Mouse (Mus musculus): ENCODE measurements around the gene Tmbim6. TPM values are rescaled to one million over a fixed set of nuclear protein-coding genes. Genes with fewer than 3 reads are reported as not detected.
"Not testable (repeated sequence)": the region's sequence is repeated elsewhere in the genome, so short reads cannot be mapped to it uniquely, and the experiment has no call there.

Tmbim6 gene
- total RNA-seq, 2 experiments from 2014 or later, result 319 to 339 TPM

DNA sequence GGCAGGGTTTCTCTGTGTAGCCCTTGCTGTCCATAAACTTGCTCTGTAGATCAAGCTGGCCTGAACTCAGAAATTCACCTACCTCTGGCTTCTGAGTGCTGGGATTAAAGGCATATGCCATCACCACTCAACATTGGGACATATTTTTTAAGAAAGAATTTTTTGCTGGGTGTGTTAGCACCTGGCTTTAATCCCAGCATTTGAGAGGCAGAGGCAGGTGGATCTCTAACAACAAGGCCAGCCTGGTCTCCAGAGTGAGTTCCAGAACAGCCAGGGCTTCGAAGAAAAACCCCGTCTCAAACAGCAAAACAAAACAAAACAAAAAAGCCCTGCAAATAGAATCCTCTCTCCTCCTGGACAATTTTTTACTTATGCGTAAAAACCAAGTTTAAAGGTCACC lies 17.1 kb upstream of the Tmbim6 start:
- intact Hi-C loops (cut with DNase I), result no loop called here
- no peak for DNase-seq (ENCODE audit: low spot score in 2 of 2)

DNA sequence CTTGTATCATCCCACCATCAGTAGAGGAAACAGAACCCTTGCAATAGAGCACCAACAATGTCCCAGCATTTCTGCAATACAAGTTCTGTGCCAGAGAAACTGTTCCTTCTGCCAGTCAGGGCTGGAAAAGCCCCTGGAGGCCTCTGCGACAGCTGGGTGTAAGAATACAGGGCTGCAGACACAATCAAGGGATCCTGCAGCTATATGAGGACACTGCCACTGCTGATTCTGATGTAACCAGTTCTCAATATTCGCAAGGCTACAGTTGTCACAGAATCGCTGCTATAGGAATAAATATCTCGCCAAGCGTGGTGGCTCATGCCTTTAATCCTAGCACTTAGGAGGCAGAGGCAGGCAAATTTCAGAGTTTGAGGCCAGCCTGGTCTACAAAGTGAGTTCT lies 16.4 kb upstream of the Tmbim6 start:
- no peak for DNase-seq (ENCODE audit: low spot score in 2 of 2)
- intact Hi-C loops (cut with DNase I), result no loop called here

DNA sequence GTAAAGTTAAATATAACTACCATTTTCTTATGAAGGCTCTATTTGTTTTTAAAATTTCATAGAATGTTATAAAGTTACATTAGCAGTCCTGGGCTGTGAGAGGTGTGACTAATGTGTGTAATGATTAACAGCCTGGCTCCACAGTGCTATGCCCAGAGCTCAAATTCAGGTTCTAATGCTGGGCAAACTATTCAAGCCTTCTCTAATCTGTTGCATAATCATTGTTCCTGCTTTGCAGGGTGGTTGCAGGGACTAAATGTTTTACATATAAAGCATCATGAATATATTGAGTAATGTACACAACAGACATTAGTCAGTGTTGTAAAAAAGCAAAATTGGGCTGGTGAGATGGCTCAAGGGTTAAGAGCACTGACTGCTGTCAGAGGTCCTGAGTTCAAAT lies 9.8 kb upstream of the Tmbim6 start:
- no peak for DNase-seq (ENCODE audit: low spot score in 2 of 2)
- intact Hi-C loops (cut with DNase I), result no loop called here

DNA sequence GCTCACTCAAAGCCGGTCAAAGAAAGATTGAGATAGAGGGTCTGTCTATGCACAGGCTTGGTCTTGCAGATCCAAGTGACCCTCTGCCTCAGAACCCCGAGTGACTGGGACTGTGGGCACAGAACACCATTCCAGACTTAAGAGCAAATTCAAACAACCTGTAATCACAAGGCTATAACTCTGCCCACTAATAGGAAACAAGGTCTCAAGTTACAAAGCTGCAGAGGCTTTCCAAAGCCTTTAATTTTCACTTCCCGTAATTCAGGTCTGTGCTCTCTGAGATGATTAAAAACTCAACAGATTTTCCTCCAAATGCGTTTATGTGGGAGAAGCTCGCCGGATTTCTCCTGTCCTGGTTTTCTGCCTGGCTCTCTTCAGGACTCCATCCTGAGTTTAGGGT lies 8.6 kb upstream of the Tmbim6 start:
- DNase-seq (ENCODE audit: low spot score in 2 of 2), result no peak
- intact Hi-C loops (cut with DNase I), result no loop called here

DNA sequence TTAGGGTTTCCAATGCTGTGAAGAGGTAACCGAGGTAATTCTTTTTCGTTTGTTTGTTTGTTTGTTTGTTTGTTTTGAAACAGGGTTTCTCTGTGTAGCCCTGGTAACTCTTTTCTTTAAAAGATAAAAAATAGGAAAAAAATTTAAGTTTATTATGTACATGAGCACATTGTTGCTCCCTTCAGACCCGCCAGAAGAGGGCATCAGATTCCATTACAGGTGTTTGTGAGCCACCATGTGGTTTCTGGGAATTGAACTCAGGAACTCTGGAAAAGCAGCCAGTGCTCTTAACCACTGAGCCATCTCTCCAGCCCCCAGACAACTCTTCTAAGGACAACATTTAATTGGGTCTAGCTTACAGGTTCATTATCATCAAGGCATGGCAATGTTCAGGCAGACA lies 6.6 kb upstream of the Tmbim6 start:
- intact Hi-C loops (cut with DNase I); DNase-seq (ENCODE audit: low spot score in 2 of 2): not testable (repeated sequence)

DNA sequence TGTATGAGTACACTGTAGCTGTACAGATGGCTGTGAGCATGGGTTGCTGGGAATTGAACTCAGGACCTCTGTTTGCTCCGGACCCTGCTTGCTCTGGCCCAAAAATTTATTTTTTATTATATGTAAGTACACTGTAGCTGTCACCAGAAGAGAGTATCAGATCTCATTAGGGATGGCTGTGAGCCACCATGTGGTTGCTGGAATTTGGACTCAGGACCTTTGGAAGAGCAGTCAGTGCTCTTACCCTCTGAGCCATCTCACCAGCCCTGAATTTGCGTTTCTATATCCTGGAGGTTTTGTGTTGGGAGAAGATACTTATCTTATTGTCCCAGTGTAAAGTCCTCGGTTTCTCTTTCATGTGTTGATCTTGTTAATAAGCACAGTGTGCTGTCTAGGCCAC lies 5.9 kb upstream of the Tmbim6 start:
- no peak for DNase-seq (ENCODE audit: low spot score in 2 of 2)

DNA sequence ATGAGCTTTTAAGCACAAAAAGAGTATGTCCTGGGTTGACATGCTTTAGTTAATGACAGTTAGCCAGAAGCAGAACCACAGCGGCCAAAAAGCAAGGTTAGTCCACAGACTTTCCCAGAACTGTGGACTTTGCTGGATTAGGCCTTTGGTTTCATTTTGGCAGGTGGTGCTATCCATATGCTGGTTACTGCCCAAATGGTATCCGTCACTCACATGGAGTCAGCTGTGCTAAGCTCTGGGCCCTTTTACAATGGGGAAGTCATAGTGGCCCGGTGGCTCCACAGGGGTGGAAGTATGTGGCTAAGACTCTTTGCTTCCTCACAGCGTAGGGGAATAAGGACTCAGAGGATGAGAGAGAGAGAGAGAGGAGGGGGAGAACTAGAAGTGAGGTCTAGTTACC lies 4.7 kb upstream of the Tmbim6 start:
- DNase-seq (ENCODE audit: low spot score in 2 of 2), result no peak
- intact Hi-C loops (cut with DNase I), result no loop called here

More for the DNA sequence above, 5.9 kb upstream of the Tmbim6 start:
- intact Hi-C loops (cut with DNase I), result no loop called here

DNA sequence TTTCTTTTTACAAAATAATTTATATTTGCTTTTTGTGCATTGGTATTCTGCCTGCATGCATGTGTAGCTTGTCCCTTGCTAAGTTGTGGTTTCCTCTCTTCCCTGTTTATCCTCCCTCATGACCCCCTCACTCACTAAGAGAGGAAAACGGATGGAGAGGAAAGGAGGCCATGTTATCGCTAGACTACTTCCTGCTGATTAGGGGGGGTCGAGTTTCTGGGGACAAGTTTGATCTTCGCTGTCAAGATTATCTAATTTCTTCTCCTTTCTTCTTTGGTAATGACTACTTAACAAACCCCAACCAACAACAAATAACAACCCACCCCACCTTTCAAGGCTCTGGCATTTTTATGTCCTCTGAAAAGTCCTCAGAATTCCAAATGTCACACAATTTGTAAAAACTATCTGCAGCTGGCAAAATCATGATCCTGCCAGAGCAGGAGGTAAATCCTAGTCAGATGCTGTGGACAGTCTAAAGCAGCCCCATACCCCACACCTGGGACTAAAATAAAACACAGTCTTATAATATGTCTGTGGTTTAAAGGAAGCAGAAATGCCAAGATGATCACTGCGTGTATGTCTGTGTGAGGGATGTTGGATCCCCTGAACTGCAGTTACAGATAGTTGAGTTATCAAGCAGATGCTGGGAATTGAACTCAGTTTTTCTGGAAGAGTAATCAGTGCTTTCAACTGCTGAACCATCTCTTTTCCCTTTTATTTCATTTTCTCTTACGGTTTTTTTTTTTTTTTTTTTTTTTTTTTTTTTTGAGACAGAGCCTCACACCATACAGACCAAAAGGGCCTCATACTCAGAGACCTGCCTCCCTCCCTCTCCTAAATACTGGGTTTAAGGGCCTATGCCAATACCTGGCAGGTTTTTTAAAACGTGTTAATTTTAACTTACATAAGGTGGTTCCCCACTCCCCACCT lies 1.9 kb upstream of the Tmbim6 start:
- DNase-seq (ENCODE audit: low spot score in 2 of 2), result no peak

DNA sequence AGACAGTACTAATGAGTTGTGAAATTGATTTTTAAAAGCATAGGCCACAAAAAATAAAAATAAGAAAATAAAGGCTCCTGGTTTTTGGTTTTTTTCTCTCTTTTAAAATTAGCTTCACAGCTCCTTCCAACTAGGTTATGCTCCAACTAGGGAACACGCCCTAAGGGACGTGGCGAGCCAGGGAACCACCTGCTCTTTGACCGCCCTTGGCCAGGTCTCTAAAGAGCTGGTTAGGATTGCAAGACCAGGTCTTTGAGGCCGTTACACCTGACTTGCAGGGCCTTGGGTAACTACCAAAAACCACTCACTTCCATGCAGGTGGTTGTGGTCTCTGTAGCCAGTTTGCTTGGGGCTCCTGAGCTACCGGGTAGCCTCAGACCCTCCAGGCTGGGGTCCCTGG lies 707 bp upstream of the Tmbim6 start:
- intact Hi-C loops (cut with DNase I), result no loop called here
- DNase-seq (ENCODE audit: low spot score in 2 of 2), result no peak

More for the DNA sequence above, 1.9 kb upstream of the Tmbim6 start:
- intact Hi-C loops (cut with DNase I), result no loop called here

DNA sequence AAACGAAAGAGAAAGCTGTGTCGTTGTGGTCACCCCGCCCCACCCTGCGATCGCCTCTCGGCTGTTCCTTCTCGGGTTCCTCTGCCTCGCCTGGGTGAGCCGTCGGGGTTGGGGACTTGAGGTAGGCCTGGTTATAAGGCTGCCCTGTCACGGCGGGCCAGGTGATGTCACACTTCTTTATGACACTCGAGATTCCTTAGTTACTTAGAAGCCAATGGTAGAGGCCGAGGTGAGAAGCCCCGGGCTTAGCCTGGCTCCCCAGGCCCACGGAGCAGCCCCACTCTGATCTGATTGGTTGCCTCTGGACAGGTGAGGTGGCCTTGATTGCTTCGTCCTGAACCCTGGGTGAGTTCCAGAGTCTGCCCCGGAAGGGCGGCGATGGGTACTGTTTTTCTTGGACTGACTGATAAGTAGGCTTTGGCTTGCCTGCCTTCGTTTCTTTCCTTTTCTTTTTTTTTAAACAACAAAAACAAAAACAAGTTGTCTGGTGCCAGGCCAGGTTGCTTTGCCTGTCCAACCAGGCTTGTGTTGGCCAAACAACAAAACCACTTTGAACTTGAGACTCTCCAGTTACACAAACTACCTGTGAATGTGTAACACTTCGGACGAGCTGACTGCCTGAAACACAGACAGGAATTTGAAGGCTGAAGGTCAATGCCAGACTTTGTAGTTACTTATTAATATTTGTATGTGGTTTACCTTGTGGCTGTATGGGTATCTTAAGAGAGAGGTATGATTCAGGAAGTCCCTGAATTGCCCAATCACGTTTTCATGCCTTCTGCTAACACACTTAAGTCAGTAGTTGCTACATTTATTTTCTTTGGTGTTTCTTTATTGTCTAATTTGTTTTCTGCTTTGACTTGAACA lies 937 bp downstream of the Tmbim6 start:
- intact Hi-C loops (cut with DNase I), result no loop called here
- no peak for DNase-seq (ENCODE audit: low spot score in 2 of 2)

DNA sequence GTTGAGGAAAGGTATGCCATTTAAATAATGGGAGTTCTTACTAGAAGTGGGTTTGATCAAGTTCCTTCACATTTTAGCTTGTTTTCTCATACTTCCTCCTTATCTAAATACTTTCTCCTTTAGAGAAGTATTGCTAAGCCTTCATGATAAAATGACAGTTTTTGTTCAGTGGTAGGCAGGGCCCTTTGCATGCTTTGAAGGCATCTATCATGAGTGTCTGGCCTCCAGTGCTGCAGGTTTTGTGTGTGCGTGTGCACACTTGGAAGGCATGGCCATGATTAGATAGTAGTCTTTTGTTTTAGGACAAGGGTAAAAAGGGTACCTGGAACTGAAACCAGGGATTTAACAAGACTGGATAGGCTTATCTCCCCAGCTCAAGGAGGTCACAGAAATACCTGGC lies 3.8 kb downstream of the Tmbim6 start:
- no peak for DNase-seq (ENCODE audit: low spot score in 2 of 2)
- intact Hi-C loops (cut with DNase I), result no loop called here

DNA sequence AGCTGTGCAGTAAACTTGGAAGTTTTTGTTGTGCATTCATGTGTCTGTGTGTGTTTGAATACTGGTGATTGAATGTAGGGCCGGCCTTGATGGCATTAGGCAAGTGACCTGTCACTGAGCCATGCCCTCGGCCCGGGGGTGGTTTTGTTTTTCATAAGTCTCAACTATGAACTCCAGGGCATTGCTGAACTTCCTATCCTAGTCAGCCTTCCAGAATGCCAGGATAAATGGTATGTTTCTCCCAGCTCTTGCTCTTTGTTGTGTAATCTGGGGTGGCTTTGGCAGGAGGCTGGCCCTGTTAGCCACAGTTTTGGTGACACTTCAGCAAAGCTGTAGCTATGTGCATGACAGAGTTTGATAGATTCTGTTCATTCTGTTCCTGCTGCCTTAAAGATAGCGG lies 4.2 kb downstream of the Tmbim6 start:
- DNase-seq (ENCODE audit: low spot score in 2 of 2), result no peak
- intact Hi-C loops (cut with DNase I), result no loop called here

DNA sequence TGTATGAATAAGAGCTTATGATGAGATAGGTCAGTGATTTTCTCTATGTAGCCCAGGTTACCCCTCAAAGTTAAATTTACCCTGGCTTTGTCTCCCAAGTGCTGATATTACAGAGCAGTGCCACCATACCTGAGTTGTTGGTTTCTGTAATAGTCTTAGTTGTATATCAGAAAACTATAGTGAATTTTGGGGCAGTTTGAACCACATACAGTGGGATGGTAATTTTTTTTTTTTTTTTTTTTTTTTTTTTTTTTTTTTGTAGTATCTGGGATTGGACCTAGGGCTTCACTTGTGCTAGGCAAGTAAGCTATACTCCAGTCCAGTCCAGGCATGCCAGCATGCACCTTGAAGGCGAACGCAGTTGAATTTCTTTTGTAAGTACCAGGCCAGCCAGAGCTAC lies 4.9 kb downstream of the Tmbim6 start:
- intact Hi-C loops (cut with DNase I), result no loop called here
- no peak for DNase-seq (ENCODE audit: low spot score in 2 of 2)

DNA sequence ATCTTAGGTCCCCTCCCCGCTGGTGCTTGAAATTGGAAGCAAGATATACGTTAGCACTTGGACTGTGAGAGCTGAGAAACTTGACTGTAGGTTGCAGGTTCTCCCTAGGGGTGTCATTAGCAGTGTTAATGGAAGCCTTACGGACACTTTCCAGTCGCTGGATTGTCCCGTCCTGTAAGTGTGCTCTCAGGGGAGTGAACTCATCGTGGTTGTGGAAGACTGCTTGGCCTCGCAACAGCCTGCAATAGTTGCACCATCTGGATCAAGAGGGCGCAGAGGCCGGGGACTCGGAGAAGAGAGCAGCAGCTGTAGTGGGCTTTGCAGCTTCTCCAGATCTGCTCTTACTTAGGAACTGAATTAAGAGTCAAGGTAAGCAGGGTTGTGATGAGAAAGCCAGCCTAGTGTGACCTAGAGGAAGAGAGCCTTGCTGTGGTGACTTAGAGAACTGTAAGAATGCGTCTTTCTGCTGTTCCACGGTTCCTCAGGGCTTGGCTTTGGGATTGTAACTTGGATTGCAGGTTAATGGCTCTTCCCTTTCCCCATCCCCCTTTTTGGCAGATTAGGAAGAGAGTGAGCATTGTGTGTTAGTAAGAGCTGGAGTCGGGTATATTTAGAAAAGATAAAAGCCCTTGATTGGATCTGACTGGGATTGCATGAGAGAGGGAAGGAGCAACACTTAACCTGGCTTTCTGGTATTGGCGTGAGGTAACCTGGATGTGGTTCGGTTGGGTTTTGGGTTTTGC lies 7.0 kb downstream of the Tmbim6 start:
- DNase-seq (ENCODE audit: low spot score in 2 of 2), result no peak
- intact Hi-C loops (cut with DNase I), result no loop called here

DNA sequence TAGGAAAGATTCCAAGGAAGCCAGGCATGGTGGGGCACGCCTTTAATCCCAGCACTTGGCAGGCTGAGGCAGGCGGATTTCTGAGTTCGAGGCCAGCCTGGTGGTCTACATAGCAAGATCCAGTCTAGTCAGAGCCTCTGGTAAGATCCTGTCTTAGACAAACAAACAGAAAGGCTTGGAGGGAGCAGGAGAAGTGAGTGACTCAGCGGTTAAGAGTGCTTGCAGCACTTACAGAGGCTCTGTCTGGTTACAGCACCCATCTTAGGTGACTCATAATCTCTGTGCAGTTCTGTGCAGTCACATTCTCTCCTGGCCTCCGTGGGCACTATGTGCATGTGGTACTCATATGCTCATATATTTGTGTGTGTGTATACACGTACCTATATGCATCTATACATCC lies 7.9 kb downstream of the Tmbim6 start:
- no peak for DNase-seq (ENCODE audit: low spot score in 2 of 2)
- intact Hi-C loops (cut with DNase I), result no loop called here

DNA sequence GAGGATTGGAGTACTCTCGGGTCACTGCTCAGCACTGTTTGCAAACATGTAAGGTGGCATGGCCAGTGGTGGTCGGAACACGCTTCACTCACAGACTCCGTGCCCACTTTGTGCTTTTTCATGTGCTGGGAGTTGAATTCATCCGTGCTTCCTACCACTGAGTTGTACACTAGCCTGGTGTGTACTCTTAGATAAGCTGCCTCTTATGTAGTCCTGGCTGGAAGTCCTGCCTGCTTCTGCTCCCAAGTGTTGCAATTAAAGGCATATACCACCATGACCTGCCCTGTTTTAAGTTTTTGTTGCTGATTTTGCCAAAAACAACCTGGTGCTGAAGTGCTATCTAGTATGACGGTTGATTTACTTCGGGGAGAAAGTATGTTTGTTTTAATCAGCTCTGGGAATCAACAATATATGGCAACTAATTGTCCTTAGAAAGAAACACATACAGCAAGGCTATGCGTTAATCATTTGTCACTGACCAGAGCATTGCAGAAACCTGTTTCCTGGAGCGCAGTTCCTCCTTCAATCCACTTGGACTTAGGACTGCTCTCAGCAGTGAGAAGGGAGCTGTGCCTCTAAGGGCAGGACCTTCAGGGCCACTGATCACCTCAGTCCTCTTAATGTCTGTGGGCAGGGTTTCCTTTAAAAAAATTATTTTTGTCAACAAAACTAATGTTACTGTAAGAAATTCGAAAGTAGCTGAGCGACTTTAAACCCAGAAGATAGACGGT lies 10.6 kb downstream of the Tmbim6 start:
- intact Hi-C loops (cut with DNase I), result no loop called here
- no peak for DNase-seq (ENCODE audit: low spot score in 2 of 2)

DNA sequence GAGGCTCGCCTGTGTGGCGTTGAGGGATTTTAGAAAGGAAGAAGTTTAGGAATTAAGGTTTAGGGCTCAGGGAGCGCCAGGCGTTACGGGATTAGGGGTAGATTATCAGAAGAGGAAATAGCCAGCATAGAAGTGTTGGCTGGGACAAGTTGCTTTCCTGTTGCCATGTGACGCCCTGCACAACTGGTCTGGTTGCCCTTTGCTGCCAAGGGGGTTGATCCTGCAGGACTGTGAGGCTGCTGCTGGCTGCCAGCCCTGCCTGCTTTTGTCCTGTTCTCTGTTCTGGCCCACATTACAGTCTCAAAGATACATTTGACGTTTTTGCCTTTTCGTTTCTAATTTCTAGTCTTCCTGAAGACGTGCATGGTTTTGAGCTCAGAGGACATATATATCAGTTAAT lies 12.5 kb downstream of the Tmbim6 start:
- intact Hi-C loops (cut with DNase I), result no loop called here
- DNase-seq (ENCODE audit: low spot score in 2 of 2), result no peak

DNA sequence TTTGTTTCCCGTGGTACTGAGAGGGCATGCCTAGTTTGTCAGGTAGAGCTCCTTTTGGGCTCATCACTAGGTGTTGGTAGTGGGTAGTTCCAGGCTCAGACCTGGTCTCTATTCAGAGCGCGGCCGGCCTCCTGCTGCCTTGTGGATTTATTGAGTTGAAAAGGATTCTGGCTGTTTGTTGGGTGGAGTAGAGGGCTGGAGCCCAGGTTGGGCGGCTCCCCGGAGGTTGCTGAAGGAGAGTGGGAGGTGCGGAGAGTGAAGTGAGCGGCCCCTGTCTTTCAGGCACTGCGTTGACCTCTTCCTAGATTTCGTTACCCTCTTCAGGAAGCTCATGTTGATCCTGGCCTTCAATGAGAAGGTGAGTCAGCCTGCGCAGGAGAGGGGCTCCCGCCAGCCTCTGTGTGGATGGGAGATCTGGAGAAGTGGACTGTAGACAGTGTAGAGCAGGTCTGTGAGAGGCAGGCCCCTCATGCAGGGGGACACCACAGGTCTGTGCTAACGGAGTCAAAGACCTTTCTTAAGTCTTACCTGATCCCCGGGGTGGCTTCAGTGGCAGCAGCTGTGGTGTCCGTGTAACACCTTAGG lies 14.4 kb downstream of the Tmbim6 start:
- intact Hi-C loops (cut with DNase I), result no loop called here
- no peak for DNase-seq (ENCODE audit: low spot score in 2 of 2)

DNA sequence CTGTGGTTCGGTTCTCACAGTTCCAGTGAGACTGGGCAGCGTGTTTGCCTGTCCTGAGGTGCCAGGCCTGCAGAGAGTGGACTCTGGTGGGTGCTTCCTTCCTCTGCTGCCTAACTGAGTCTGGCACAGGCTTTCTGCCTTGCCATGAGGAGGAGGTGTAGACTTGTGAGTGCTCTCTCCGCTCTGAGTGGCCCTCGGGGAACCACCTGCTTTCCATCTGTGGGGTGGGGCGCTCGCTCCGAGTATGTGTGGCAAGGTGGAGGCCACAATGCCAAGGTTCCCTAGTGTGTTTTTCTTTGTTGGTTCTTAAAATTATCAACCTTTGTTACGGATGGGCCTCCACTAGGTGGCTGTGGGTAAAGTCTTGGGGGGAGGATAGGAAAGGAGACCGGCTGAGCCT lies 16.2 kb downstream of the Tmbim6 start:
- no peak for DNase-seq (ENCODE audit: low spot score in 2 of 2)
- intact Hi-C loops (cut with DNase I), result no loop called here

Data from left cerebral cortex, postnatal 36 days (tissue).